Mouse (Mus musculus) MEL (cell line): ENCODE measurements around the gene Vars. TPM values are rescaled to one million over a fixed set of nuclear protein-coding genes. Genes with fewer than 3 reads are reported as not detected.
"Not testable (repeated sequence)": the region's sequence is repeated elsewhere in the genome, so short reads cannot be mapped to it uniquely, and the experiment has no call there.

ENCODE experiments used
- DNase-seq: peaks from one replicate; pipeline ENCODE4 v3.0.0; 2011; ENCODE audit warnings: low read depth, low spot score
- H3K27ac ChIP-seq: 2 replicates; pipeline ENCODE4 v1.5.1; 2012; ENCODE audit warnings: low read depth, mild to moderate bottlenecking, control low read depth, low read length, moderate library complexity; ENCODE audit not compliant: control insufficient read depth
- H3K27me3 ChIP-seq, 2 experiments: fragments of 150-350 bp in 1 of 2; sonication (generic) in 1 of 2; 2 replicates each; pipeline ENCODE4 v1.6.1; 2012; ENCODE audit warnings: low read length in 2 of 2, mild to moderate bottlenecking in 2 of 2, improper control_type of control experiment in 1 of 2, moderate library complexity in 1 of 2; ENCODE audit not compliant: insufficient read depth in 2 of 2, control insufficient read depth in 1 of 2
- H3K36me3 ChIP-seq, 2 experiments: 2 replicates each; pipeline ENCODE4 v1.6.1; 2012 to 2014; ENCODE audit warnings: low read length in 2 of 2, improper control_type of control experiment in 1 of 2, inconsistent platforms in 1 of 2, mild to moderate bottlenecking in 1 of 2; ENCODE audit not compliant: insufficient read depth in 2 of 2, control insufficient read depth in 1 of 2
- H3K4me1 ChIP-seq, 2 experiments: fragments of 150-350 bp in 1 of 2; sonication (generic) in 1 of 2; 2 replicates each; pipeline ENCODE4 v1.6.1; 2012; ENCODE audit warnings: low read length in 2 of 2, improper control_type of control experiment in 1 of 2, mild to moderate bottlenecking in 1 of 2; ENCODE audit not compliant: insufficient read depth in 2 of 2, control insufficient read depth in 1 of 2
- H3K4me3 ChIP-seq, 2 experiments: fragments of 150-350 bp in 1 of 2; sonication (generic) in 1 of 2; 2 replicates each; pipeline ENCODE4 v1.5.1; 2012; ENCODE audit warnings: low read depth in 2 of 2, low read length in 2 of 2, mild to moderate bottlenecking in 2 of 2, moderate library complexity in 2 of 2, control low read depth in 1 of 2, improper control_type of control experiment in 1 of 2; ENCODE audit not compliant: control insufficient read depth in 1 of 2, insufficient read depth in 1 of 2
- H3K79me2 ChIP-seq: 2 replicates; pipeline ENCODE4 v1.6.1; 2012; ENCODE audit warnings: mild to moderate bottlenecking, low read length, moderate library complexity; ENCODE audit not compliant: control insufficient read depth, poor library complexity, insufficient read depth
- H3K9ac ChIP-seq: 2 replicates; pipeline ENCODE4 v1.6.1; 2012; ENCODE audit warnings: low read depth, mild to moderate bottlenecking, control low read depth, low read length, moderate library complexity; ENCODE audit not compliant: control insufficient read depth, poor library complexity, severe bottlenecking
- H3K9me3 ChIP-seq: fragments of 150-350 bp; sonication (generic); replicated peaks from 2 replicates; pipeline ENCODE4 v1.6.1; 2012; ENCODE audit warnings: mild to moderate bottlenecking, low read length, improper control_type of control experiment, moderate library complexity; ENCODE audit not compliant: insufficient read depth
- BHLHE40 ChIP-seq: IDR thresholded peaks from 2 replicates; pipeline ENCODE4 v1.6.1; 2012; ENCODE audit warnings: low read depth, mild to moderate bottlenecking, inconsistent platforms, low read length, improper control_type of control experiment, borderline replicate concordance
- CHD1 ChIP-seq: IDR thresholded peaks from 2 replicates; pipeline ENCODE4 v1.6.1; 2012; ENCODE audit warnings: low read depth, mild to moderate bottlenecking, inconsistent platforms, low read length, improper control_type of control experiment
- ELF1 ChIP-seq: IDR thresholded peaks from 2 replicates; pipeline ENCODE4 v1.6.1; 2014; ENCODE audit warnings: low read depth, mild to moderate bottlenecking, inconsistent platforms, low read length, improper control_type of control experiment, moderate library complexity
- HCFC1 ChIP-seq: IDR thresholded peaks from 2 replicates; pipeline ENCODE4 v1.6.1; 2012; ENCODE audit warnings: low read depth, mild to moderate bottlenecking, inconsistent platforms, low read length, improper control_type of control experiment, moderate library complexity
- KAT2A ChIP-seq: conservative IDR thresholded peaks from 2 replicates; pipeline ENCODE4 v1.6.1; 2012; ENCODE audit warnings: low read depth, low read length, improper control_type of control experiment, inconsistent platforms
- MAFK ChIP-seq: IDR thresholded peaks from 2 replicates; pipeline ENCODE4 v1.6.1; 2011; ENCODE audit warnings: low read depth, mild to moderate bottlenecking, low read length, improper control_type of control experiment, borderline replicate concordance
- MAZ ChIP-seq: IDR thresholded peaks from 2 replicates; pipeline ENCODE4 v1.6.1; 2012; ENCODE audit warnings: low read depth, mild to moderate bottlenecking, inconsistent platforms, low read length, improper control_type of control experiment
- MXI1 ChIP-seq: IDR thresholded peaks from 2 replicates; pipeline ENCODE4 v1.6.1; 2011; ENCODE audit warnings: mild to moderate bottlenecking, low read depth, low read length, improper control_type of control experiment
- POLR2A ChIP-seq, 2 experiments: IDR thresholded peaks; 2 replicates each; pipeline ENCODE4 v1.6.1; 2011 to 2012; ENCODE audit warnings: low read length in 2 of 2, mild to moderate bottlenecking in 2 of 2, control low read depth in 1 of 2, improper control_type of control experiment in 1 of 2, low read depth in 1 of 2, moderate library complexity in 1 of 2; ENCODE audit not compliant: control insufficient read depth in 1 of 2, insufficient read depth in 1 of 2, poor library complexity in 1 of 2
- POLR2AphosphoS2 ChIP-seq: IDR thresholded peaks from 2 replicates; pipeline ENCODE4 v1.6.1; 2011; ENCODE audit warnings: low read length, improper control_type of control experiment
- SIN3A ChIP-seq: IDR thresholded peaks from 2 replicates; pipeline ENCODE4 v1.6.1; 2012; ENCODE audit warnings: low read length, improper control_type of control experiment, inconsistent platforms
- SMC3 ChIP-seq: IDR thresholded peaks from 2 replicates; pipeline ENCODE4 v1.6.1; 2011; ENCODE audit warnings: low read depth, low read length, improper control_type of control experiment
- TAL1 ChIP-seq: IDR thresholded peaks from 2 replicates; pipeline ENCODE4 v1.6.1; 2012; ENCODE audit warnings: mild to moderate bottlenecking, inconsistent platforms, low read length, moderate library complexity, mixed read lengths
- UBTF ChIP-seq: IDR thresholded peaks from 2 replicates; pipeline ENCODE4 v1.6.1; 2012; ENCODE audit warnings: low read depth, mild to moderate bottlenecking, inconsistent platforms, low read length, improper control_type of control experiment, moderate library complexity, borderline replicate concordance; ENCODE audit not compliant: insufficient read depth
- USF2 ChIP-seq, 2 experiments: IDR thresholded peaks; 2 replicates each; pipeline ENCODE4 v1.6.1; 2011 to 2012; ENCODE audit warnings: improper control_type of control experiment in 2 of 2, low read length in 2 of 2, borderline replicate concordance in 1 of 2, inconsistent platforms in 1 of 2, low read depth in 1 of 2, mild to moderate bottlenecking in 1 of 2; ENCODE audit not compliant: insufficient read depth in 1 of 2
- ZC3H11A ChIP-seq: IDR thresholded peaks from 2 replicates; pipeline ENCODE4 v1.6.1; 2012; ENCODE audit warnings: low read depth, mild to moderate bottlenecking, inconsistent platforms, low read length, improper control_type of control experiment
- ZKSCAN1 ChIP-seq: IDR thresholded peaks from 2 replicates; pipeline ENCODE4 v1.6.1; 2012; ENCODE audit warnings: low read depth, mild to moderate bottlenecking, inconsistent platforms, low read length, improper control_type of control experiment, moderate library complexity
- ZMIZ1 ChIP-seq: IDR thresholded peaks from 2 replicates; pipeline ENCODE4 v1.6.1; 2012; ENCODE audit warnings: low read depth, mild to moderate bottlenecking, inconsistent platforms, low read length, improper control_type of control experiment, moderate library complexity
- ZNF384 ChIP-seq: IDR thresholded peaks from 2 replicates; pipeline ENCODE4 v1.6.1; 2012; ENCODE audit warnings: low read depth, mild to moderate bottlenecking, inconsistent platforms, low read length, improper control_type of control experiment
- polyA plus RNA-seq, 2 experiments: library from polyadenylated mRNA; stranded (reverse) in 1 of 2; unstranded in 1 of 2; fragments of >175 nt in 1 of 2; fragments of >200 nt in 1 of 2; gene quantifications; 2 replicates each; pipeline versions ENCODE4 v1.2.1 to v1.2.4; 2012; ENCODE audit warnings: low replicate concordance in 2 of 2, low read depth in 1 of 2; ENCODE audit not compliant: insufficient read length in 2 of 2, insufficient read depth in 1 of 2, missing spikeins in 1 of 2
- total RNA-seq: library from RNA; depleted of rRNA; stranded (reverse); fragments of 300-350 nt; gene quantifications from 2 replicates; pipeline ENCODE4 v1.2.3, GENCODE M21; 2012

The Vars gene
- total and polyA plus RNA-seq, 3 experiments: 149 to 251 TPM; not detected in 1

DNA sequence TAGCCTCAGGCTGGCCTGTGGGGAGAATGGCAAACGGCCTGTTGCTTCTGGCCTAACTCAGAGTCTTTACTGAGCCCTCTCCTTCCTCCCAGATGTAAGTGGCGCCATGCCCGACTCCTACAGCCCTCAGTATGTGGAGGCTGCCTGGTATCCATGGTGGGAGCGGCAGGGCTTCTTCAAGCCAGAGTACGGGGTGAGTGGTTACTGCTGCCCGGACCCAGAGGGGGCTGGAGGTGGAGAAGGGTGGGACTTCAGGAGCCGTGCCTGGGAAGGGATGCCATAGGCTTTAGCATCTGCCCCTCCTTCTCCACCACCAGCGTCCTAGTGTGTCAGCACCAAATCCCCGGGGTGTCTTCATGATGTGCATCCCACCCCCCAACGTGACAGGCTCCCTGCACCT is 4.4 kb downstream of the Vars start:
- no peak for TF ChIP-seq SIN3A
- TF ChIP-seq ZMIZ1: no peak
- no peak for TF ChIP-seq BHLHE40
- no peak for TF ChIP-seq ELF1
- no peak for TF ChIP-seq POLR2AphosphoS2
- no peak for TF ChIP-seq CHD1
- TF ChIP-seq POLR2A (IDR thresholded peaks at IDR 0.05; ENCODE audit: control insufficient read depth in 1 of 2, insufficient read depth in 1 of 2, low read depth in 1 of 2, low read length in 2 of 2, poor library complexity in 1 of 2): no peak
- no peak for TF ChIP-seq MAZ
- no peak for TF ChIP-seq USF2 (IDR thresholded peaks at IDR 0.05; ENCODE audit: borderline replicate concordance in 1 of 2, insufficient read depth in 1 of 2, low read depth in 1 of 2, low read length in 2 of 2)
- no peak for TF ChIP-seq UBTF
- TF ChIP-seq MXI1: no peak
- no peak for TF ChIP-seq KAT2A
- TF ChIP-seq SMC3: no peak
- no peak for TF ChIP-seq ZC3H11A
- TF ChIP-seq MAFK: no peak
- no peak for TF ChIP-seq TAL1
- no peak for TF ChIP-seq ZKSCAN1
- TF ChIP-seq HCFC1: no peak
- Histone ChIP-seq H3K27me3 (no peaks in the 10 kb centered on the region), H3K9ac (no peak overlapping the region), H3K36me3 (peaks cover 6 to 7% of the 10 kb centered on the region in 2 experiments), H3K27ac (no peak overlapping the region), H3K9me3 (no peaks in the 10 kb centered on the region), H3K4me3 (no peak overlapping the region), H3K4me1 (peaks cover 0 to 13% of the 10 kb centered on the region in 2 experiments; a peak in 2 of 4 replicates), H3K79me2 (peaks cover 50% of the 10 kb centered on the region)
- no peak for DNase-seq

DNA sequence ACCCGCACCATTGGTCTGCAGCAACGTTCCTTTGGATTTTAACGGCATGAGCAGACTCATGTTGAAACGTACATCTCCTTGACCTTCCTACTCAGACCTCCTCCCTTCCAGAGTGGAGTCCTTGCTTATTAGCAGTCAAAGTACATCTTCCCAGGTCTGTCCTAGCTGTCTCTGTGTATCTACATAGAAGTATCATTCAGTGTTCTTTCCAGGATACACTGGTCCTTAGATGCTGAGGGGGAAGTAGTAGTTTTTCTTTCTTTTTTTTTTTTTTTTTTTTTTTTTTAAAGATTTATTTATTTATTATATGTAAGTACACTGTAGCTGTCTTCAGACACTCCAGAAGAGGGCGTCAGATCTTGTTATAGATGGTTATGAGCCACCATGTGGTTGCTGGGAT is 5.1 kb downstream of the Vars start:
- H3K36me3 ChIP-seq, H3K9ac ChIP-seq, H3K27me3 ChIP-seq, DNase-seq, H3K4me3 ChIP-seq, H3K27ac ChIP-seq, H3K9me3 ChIP-seq: not testable (repeated sequence)
- Histone ChIP-seq H3K4me1 (peaks cover 0 to 13% of the 10 kb centered on the region in 2 experiments; a peak in 2 of 4 replicates), H3K79me2 (peaks cover 48% of the 10 kb centered on the region)
- peak; percentile 64 for TF ChIP-seq ZNF384
